Mouse (Mus musculus): ENCODE measurements around the gene Zfp213. TPM values are rescaled to one million over a fixed set of nuclear protein-coding genes. Genes with fewer than 3 reads are reported as not detected.

Gene Zfp213
- polyA plus RNA-seq (2015; fragmentation: Nextera tagmentation; extraction: Ambion mirVana) = 17.4 and 21.7 TPM in 2 replicates

- peak; percentile 99 for ATAC-seq (ENCODE audit: low read depth)
These were observed at the start of gene Zfp213 for GRCm38 (mm10) chr17:23563595-23564367. Gene Zfp213, minus strand, starts transcription at chr17:23564238.

GRCm38 (mm10) chr17:23610361-23610800 lies 46.3 kb upstream of the Zfp213 start:
- Histone ChIP-seq H3K9ac (ENCODE audit: low read length) (no peak overlapping the region), H3K36me3 (ENCODE audit: control insufficient read depth, insufficient read depth, low read length) (no peaks in the 10 kb centered on the region), H3K4me1 (replicated peaks; ENCODE audit: control insufficient read depth, insufficient read depth, low read length) (no peaks in the 10 kb centered on the region), H3K4me2 (ENCODE audit: low read depth, low read length) (no peak overlapping the region), H3K27me3 (ENCODE audit: control insufficient read depth, insufficient read depth, low read depth, low read length) (no peaks in the 10 kb centered on the region), H3K27ac (ENCODE audit: low read length) (no peak overlapping the region), H3K4me3 (ENCODE audit: low read length) (no peak overlapping the region), H3K9me3 (ENCODE audit: control insufficient read depth, low read length) (no peaks in the 10 kb centered on the region)
- ATAC-seq (ENCODE audit: low read depth) = peak; percentile 82
- whole genome bisulfite sequencing = 73% methylated on average over 28 of the region's 28 CpGs

More at GRCm38 (mm10) chr17:23563595-23564367, at the start of gene Zfp213:
- Histone ChIP-seq H3K36me3 (ENCODE audit: control insufficient read depth, insufficient read depth, low read length) (peaks cover 10% of the 10 kb centered on the region), H3K4me3 (ENCODE audit: low read length) (peak within 1 kb of the TSS; percentile 86), H3K9ac (ENCODE audit: low read length) (peak within 1 kb of the TSS; percentile 98), H3K9me3 (ENCODE audit: control insufficient read depth, low read length) (no peaks in the 10 kb centered on the region), H3K4me1 (replicated peaks; ENCODE audit: control insufficient read depth, insufficient read depth, low read length) (peaks cover 11% of the 10 kb centered on the region), H3K27ac (ENCODE audit: low read length) (peak within 1 kb of the TSS; percentile 98), H3K4me2 (ENCODE audit: low read depth, low read length) (peak within 1 kb of the TSS; percentile 82), H3K27me3 (ENCODE audit: control insufficient read depth, insufficient read depth, low read depth, low read length) (no peaks in the 10 kb centered on the region)
- WGBS = under 1% methylated on average over 59 of the region's 59 CpGs

- no peak overlapping the region for H3K27ac ChIP-seq (ENCODE audit: low read length)
- no peak for ATAC-seq (ENCODE audit: low read depth)
- H3K9ac ChIP-seq (ENCODE audit: low read length) = no peak overlapping the region
- WGBS = 86% methylated on average over 24 of the region's 24 CpGs
- H3K4me2 ChIP-seq (ENCODE audit: low read depth, low read length) = no peak overlapping the region
- H3K4me3 ChIP-seq (ENCODE audit: low read length) = no peak overlapping the region
- H3K9me3 ChIP-seq (ENCODE audit: control insufficient read depth, low read length) = no peaks in the 10 kb centered on the region
- no peaks in the 10 kb centered on the region for H3K36me3 ChIP-seq (ENCODE audit: control insufficient read depth, insufficient read depth, low read length)
- H3K4me1 ChIP-seq (replicated peaks; ENCODE audit: control insufficient read depth, insufficient read depth, low read length) = no peaks in the 10 kb centered on the region
- H3K27me3 ChIP-seq (ENCODE audit: control insufficient read depth, insufficient read depth, low read depth, low read length) = no peaks in the 10 kb centered on the region
These were observed 45.6 kb upstream of the Zfp213 start for GRCm38 (mm10) chr17:23609612-23610011.

GRCm38 (mm10) chr17:23605220-23605619 lies 41.2 kb upstream of the Zfp213 start:
- Histone ChIP-seq H3K4me1 (replicated peaks; ENCODE audit: control insufficient read depth, insufficient read depth, low read length) (peaks cover 5% of the 10 kb centered on the region), H3K27me3 (ENCODE audit: control insufficient read depth, insufficient read depth, low read depth, low read length) (no peaks in the 10 kb centered on the region), H3K9me3 (ENCODE audit: control insufficient read depth, low read length) (no peaks in the 10 kb centered on the region), H3K36me3 (ENCODE audit: control insufficient read depth, insufficient read depth, low read length) (no peaks in the 10 kb centered on the region), H3K27ac (ENCODE audit: low read length) (no peak overlapping the region), H3K4me3 (ENCODE audit: low read length) (no peak overlapping the region), H3K4me2 (ENCODE audit: low read depth, low read length) (no peak overlapping the region), H3K9ac (ENCODE audit: low read length) (no peak overlapping the region)
- WGBS = 79% methylated on average over 8 of the region's 8 CpGs
- no peak for ATAC-seq (ENCODE audit: low read depth)

GRCm38 (mm10) chr17:23604394-23604793 lies 40.4 kb upstream of the Zfp213 start:
- ATAC-seq (ENCODE audit: low read depth) = no peak
- Histone ChIP-seq H3K4me3 (ENCODE audit: low read length) (no peak overlapping the region), H3K9ac (ENCODE audit: low read length) (no peak overlapping the region), H3K36me3 (ENCODE audit: control insufficient read depth, insufficient read depth, low read length) (no peaks in the 10 kb centered on the region), H3K27ac (ENCODE audit: low read length) (no peak overlapping the region), H3K27me3 (ENCODE audit: control insufficient read depth, insufficient read depth, low read depth, low read length) (no peaks in the 10 kb centered on the region), H3K4me2 (ENCODE audit: low read depth, low read length) (no peak overlapping the region), H3K9me3 (ENCODE audit: control insufficient read depth, low read length) (no peaks in the 10 kb centered on the region), H3K4me1 (replicated peaks; ENCODE audit: control insufficient read depth, insufficient read depth, low read length) (peaks cover 8% of the 10 kb centered on the region)
- WGBS = 69% methylated on average over 7 of the region's 7 CpGs

GRCm38 (mm10) chr17:23603542-23603941 lies 39.5 kb upstream of the Zfp213 start:
- Histone ChIP-seq H3K27ac (ENCODE audit: low read length) (no peak overlapping the region), H3K36me3 (ENCODE audit: control insufficient read depth, insufficient read depth, low read length) (no peaks in the 10 kb centered on the region), H3K9me3 (ENCODE audit: control insufficient read depth, low read length) (no peaks in the 10 kb centered on the region), H3K9ac (ENCODE audit: low read length) (no peak overlapping the region), H3K27me3 (ENCODE audit: control insufficient read depth, insufficient read depth, low read depth, low read length) (no peaks in the 10 kb centered on the region), H3K4me1 (replicated peaks; ENCODE audit: control insufficient read depth, insufficient read depth, low read length) (peaks cover 8% of the 10 kb centered on the region), H3K4me2 (ENCODE audit: low read depth, low read length) (no peak overlapping the region), H3K4me3 (ENCODE audit: low read length) (no peak overlapping the region)
- WGBS = 55% methylated on average over 2 of the region's 2 CpGs
- ATAC-seq (ENCODE audit: low read depth) = no peak

GRCm38 (mm10) chr17:23603077-23603476 lies 39.0 kb upstream of the Zfp213 start:
- Histone ChIP-seq H3K9ac (ENCODE audit: low read length) (no peak overlapping the region), H3K9me3 (ENCODE audit: control insufficient read depth, low read length) (no peaks in the 10 kb centered on the region), H3K27me3 (ENCODE audit: control insufficient read depth, insufficient read depth, low read depth, low read length) (no peaks in the 10 kb centered on the region), H3K36me3 (ENCODE audit: control insufficient read depth, insufficient read depth, low read length) (no peaks in the 10 kb centered on the region), H3K27ac (ENCODE audit: low read length) (no peak overlapping the region), H3K4me1 (replicated peaks; ENCODE audit: control insufficient read depth, insufficient read depth, low read length) (peaks cover 12% of the 10 kb centered on the region), H3K4me3 (ENCODE audit: low read length) (no peak overlapping the region), H3K4me2 (ENCODE audit: low read depth, low read length) (no peak overlapping the region)
- no peak for ATAC-seq (ENCODE audit: low read depth)
- WGBS = 46% methylated on average over 8 of the region's 8 CpGs

GRCm38 (mm10) chr17:23601836-23602585 lies 38.0 kb upstream of the Zfp213 start:
- no peak for ATAC-seq (ENCODE audit: low read depth)
- no peaks in the 10 kb centered on the region for H3K9me3 ChIP-seq (ENCODE audit: control insufficient read depth, low read length)
- no peak overlapping the region for H3K4me3 ChIP-seq (ENCODE audit: low read length)
- H3K4me2 ChIP-seq (ENCODE audit: low read depth, low read length) = no peak overlapping the region
- H3K27ac ChIP-seq (ENCODE audit: low read length) = peak overlapping the region; percentile 29
- H3K27me3 ChIP-seq (ENCODE audit: control insufficient read depth, insufficient read depth, low read depth, low read length) = no peaks in the 10 kb centered on the region
- no peaks in the 10 kb centered on the region for H3K36me3 ChIP-seq (ENCODE audit: control insufficient read depth, insufficient read depth, low read length)
- H3K4me1 ChIP-seq (replicated peaks; ENCODE audit: control insufficient read depth, insufficient read depth, low read length) = peaks cover 12% of the 10 kb centered on the region
- 33% methylated on average over 10 of the region's 10 CpGs for WGBS
- H3K9ac ChIP-seq (ENCODE audit: low read length) = no peak overlapping the region
